Mouse (Mus musculus) hindbrain, postnatal 0 days (tissue): ENCODE measurements around the gene Psmd9. TPM values are rescaled to one million over a fixed set of nuclear protein-coding genes. Genes with fewer than 3 reads are reported as not detected.
A peak's percentile ranks its signal among the peaks of the same experiment; 100 is the strongest.

Source experiments
- ATAC-seq: fragments of 200-750 bp; cut with Nextera tagmentation; 2 replicates; pipeline ENCODE4 v1.8.0; 2017; ENCODE audit warnings: mild to moderate bottlenecking, moderate TSS enrichment, moderate library complexity
- DNase-seq: peaks from one replicate; pipeline ENCODE4 v3.0.0-alpha.2; 2015; ENCODE audit warnings: low spot score
- H3K27ac ChIP-seq: fragments of 300-500 bp; sonication (generic); 2 replicates; pipeline ENCODE4 v1.5.1; 2014; ENCODE audit warnings: mild to moderate bottlenecking
- H3K27me3 ChIP-seq: fragments of 300-500 bp; sonication (generic); 2 replicates; pipeline ENCODE4 v1.6.1; 2014; ENCODE audit warnings: low read length, mixed read lengths; ENCODE audit not compliant: insufficient read depth
- H3K36me3 ChIP-seq: fragments of 300-500 bp; sonication (generic); 2 replicates; pipeline ENCODE4 v1.6.1; 2014; ENCODE audit warnings: low read length, mixed read lengths; ENCODE audit not compliant: insufficient read depth
- H3K4me1 ChIP-seq: fragments of 300-500 bp; sonication (generic); 2 replicates; pipeline ENCODE4 v1.6.1; 2014; ENCODE audit warnings: antibody characterized with exemption, low read length, mixed read lengths; ENCODE audit not compliant: insufficient read depth
- H3K4me2 ChIP-seq: fragments of 300-500 bp; sonication (generic); 2 replicates; pipeline ENCODE4 v1.6.1; 2014; ENCODE audit warnings: low read depth, mild to moderate bottlenecking, low read length, moderate library complexity, mixed read lengths
- H3K4me3 ChIP-seq: fragments of 300-500 bp; sonication (generic); 2 replicates; pipeline ENCODE4 v1.5.1; 2014; ENCODE audit warnings: low read length
- H3K9ac ChIP-seq: fragments of 300-500 bp; sonication (generic); replicated peaks from 2 replicates; pipeline ENCODE4 v1.6.1; 2014; ENCODE audit warnings: mild to moderate bottlenecking, low read length, moderate library complexity, mixed read lengths
- H3K9me3 ChIP-seq: fragments of 300-500 bp; sonication (generic); 2 replicates; pipeline ENCODE4 v1.6.1; 2016; ENCODE audit warnings: low read length, mixed read lengths
- CTCF ChIP-seq: IDR thresholded peaks from 2 replicates; pipeline ENCODE4 v1.5.1; 2016; ENCODE audit warnings: antibody characterized with exemption, control low read depth, low read depth
- WGBS: fragments of 180-500 bp; shearing (Covaris S2); extraction: QIAGEN DNeasy Blood & Tissue Kit; methylation state at CpG from one replicate; pipeline ENCODE4 v1.1.7; 2014; 5-methylcytosine and 5-hydroxymethylcytosine counted together
- polyA plus RNA-seq: library from polyadenylated mRNA; unstranded; fragments of >200 nt; fragmentation: Nextera tagmentation; extraction: Ambion mirVana; gene quantifications from 2 replicates; pipeline ENCODE4 v1.2.1, GENCODE M21; 2015
- total RNA-seq: library from RNA; depleted of rRNA; stranded (reverse); fragments of >200 nt; gene quantifications from 2 replicates; pipeline ENCODE4 v1.2.3, GENCODE M21; 2014

Gene Psmd9
- total and polyA plus RNA-seq, 2 experiments from 2014 or later, result 30.8 to 86.1 TPM

DNA sequence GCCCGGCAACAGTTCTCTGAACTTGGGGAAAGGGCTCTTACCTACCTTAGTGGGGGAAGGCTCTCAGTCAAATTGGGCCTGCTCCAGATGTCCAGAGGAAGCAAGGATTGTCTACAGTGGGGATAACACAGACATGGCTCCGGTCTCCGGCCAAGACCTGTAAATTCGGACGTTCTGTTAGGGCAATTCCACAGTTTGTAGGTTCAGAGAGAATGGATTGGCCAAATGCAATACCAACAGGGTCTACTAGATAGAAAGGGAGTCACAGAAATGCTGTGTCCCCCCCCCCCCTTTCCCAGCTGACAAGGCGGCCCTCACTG, 31.3 kb upstream of the Psmd9 start:
- H3K4me1 ChIP-seq, result peaks cover 52% of the 10 kb centered on the region
- WGBS, result under 1% methylated on average over 6 of the region's 6 CpGs

DNA sequence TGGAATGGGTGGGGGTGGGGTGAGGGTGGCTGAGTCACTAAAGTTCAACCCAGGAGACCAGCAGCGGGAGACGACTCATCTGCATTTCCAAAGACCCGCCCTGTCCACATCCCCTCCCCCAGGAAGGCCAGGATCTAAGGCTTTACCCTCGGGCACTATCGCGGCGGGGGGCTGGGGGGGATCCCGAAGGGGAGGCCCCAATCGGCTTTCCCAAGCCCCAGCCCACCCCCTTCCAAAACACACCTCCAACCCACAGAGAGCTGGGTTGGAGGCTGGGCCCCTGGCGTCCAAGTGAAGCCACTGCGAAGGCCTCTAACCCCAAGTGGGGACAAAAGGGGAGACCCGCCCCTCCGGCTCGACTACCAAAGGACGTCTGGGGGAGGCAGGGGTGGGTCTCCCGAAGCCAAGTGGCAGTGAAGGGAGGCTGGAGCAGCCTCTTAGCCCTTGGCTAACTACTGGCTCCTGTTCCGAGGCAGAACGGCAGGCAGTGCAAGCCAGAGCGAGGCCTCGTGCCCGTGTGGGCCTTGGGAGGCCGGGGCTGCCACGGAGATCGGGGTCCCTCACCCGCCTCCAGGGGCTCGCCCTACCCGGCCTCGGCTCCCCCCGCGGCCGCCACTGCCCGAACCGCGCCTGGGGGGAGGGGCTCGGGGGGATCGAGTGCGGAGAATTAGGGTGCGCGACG, 30.8 kb upstream of the Psmd9 start:
- WGBS, result under 1% methylated on average over 37 of the region's 40 CpGs
- peak overlapping the region; percentile 100 for H3K27ac ChIP-seq
- H3K4me2 ChIP-seq, result peak overlapping the region; percentile 99
- peak overlapping the region; percentile 78 for H3K4me3 ChIP-seq
- H3K9me3 ChIP-seq, result no peaks in the 10 kb centered on the region
- DNase-seq (peak; percentile 77), ATAC-seq (peak; percentile 21)
- peaks cover 47% of the 10 kb centered on the region for H3K4me1 ChIP-seq
- peak; percentile 41 for TF ChIP-seq CTCF
- H3K9ac ChIP-seq, result peak overlapping the region; percentile 96
- no peaks in the 10 kb centered on the region for H3K36me3 ChIP-seq
- H3K27me3 ChIP-seq, result no peaks in the 10 kb centered on the region

More for the DNA sequence above, 31.3 kb upstream of the Psmd9 start:
- peak overlapping the region; percentile 99 for H3K4me2 ChIP-seq
- peak overlapping the region; percentile 78 for H3K4me3 ChIP-seq
- H3K27ac ChIP-seq, result peak overlapping the region; percentile 100
- ATAC-seq (no peak), DNase-seq (no peak)
- H3K9ac ChIP-seq, result peak overlapping the region; percentile 96
- no peaks in the 10 kb centered on the region for H3K36me3 ChIP-seq
- H3K27me3 ChIP-seq, result no peaks in the 10 kb centered on the region
- no peak for TF ChIP-seq CTCF
- H3K9me3 ChIP-seq, result no peaks in the 10 kb centered on the region

DNA sequence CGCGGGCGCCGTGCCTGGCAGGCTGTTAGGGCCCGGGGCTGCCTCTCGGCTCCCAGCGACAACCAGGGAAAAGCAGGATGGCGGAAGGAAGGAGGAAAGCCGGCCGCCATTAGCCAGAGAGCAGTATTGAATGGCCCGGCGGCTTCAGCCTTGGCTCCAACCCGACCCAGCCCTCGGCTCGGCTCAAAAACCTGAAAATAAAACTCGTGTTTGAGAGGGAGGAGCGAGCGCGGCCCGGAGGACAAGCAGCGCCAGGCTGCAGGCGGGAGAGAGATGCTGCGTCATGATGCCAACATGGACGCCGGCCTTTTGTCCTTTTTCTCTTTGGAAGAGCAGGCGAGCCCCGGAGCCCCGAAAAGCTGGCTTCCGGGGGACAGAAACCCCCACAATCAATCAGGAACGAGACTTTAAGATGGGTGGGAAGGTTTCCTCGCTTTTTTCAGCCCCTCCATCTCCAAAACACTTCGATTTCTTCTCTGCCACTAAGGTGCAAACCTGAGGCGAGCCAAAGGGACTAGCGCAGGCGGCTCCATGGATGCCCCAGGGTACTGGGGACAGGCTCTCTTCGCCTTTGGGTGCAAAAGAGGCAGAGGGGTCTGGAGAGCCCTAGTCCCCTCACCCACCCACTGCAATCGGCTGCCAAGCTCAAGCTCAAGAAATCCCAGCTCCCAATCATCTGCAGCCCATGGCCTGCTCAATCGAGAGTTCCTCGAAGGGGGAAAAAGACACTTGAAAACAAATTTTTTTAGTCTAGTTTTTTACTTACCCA, 30.1 kb upstream of the Psmd9 start:
- Histone ChIP-seq H3K27me3 (no peaks in the 10 kb centered on the region), H3K4me3 (peak overlapping the region; percentile 78), H3K4me2 (peak overlapping the region; percentile 99), H3K4me1 (peaks cover 45% of the 10 kb centered on the region), H3K36me3 (no peaks in the 10 kb centered on the region), H3K9me3 (no peaks in the 10 kb centered on the region), H3K27ac (peak overlapping the region; percentile 100), H3K9ac (peak overlapping the region; percentile 96)
- peak; percentile 91 for DNase-seq
- peak; percentile 15 for ATAC-seq
- WGBS, result under 1% methylated on average over 39 of the region's 39 CpGs
- no peak for TF ChIP-seq CTCF

DNA sequence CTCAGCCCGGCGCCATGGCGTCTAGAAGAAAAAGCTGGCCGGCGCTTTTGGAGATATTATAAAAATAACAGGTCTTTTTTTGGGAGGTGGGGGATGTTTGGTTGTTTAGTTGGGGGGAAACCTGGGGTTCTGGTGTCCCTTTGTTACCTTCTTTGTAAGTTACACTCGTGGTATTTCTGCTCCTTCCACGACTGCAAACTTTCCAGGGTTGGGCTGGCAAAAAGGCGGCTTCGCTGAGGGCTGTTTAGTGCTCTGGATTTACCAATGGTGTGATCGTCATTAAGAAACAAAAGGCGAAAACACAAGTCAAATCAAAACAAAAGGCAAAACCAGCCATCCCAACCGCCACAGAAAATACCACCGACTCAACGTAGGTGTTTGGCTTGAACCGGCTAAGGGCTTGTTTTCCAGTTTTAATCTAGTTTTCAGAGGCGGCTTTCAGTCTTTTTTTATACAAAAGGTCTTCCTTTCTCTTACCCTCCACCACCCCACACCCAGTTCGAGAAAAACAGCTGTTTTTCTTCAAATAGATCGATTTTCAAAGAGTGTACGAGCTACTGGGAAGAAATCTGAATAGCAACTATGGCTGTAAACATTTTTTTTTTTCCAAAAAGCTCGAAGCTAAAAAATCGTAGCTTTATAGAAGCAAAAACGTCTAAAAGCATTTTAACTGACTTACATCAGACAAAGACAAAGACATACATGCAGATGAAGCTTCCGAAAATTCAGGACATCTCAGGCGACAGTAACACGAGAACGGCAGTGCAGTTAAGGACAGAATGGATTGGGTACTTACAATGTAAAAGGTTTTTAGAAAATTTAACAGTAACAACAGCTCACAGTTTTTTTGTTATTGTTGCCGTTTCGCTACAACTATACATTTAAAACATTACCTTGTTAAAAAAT, 29.2 kb upstream of the Psmd9 start:
- H3K27ac ChIP-seq, result peak overlapping the region; percentile 100
- H3K4me3 ChIP-seq, result peak overlapping the region; percentile 78
- TF ChIP-seq CTCF, result no peak
- peaks cover 37% of the 10 kb centered on the region for H3K4me1 ChIP-seq
- no peaks in the 10 kb centered on the region for H3K36me3 ChIP-seq
- ATAC-seq (no peak), DNase-seq (peak; percentile 45)
- peak overlapping the region; percentile 99 for H3K4me2 ChIP-seq
- H3K27me3 ChIP-seq, result no peaks in the 10 kb centered on the region
- 1% methylated on average over 28 of the region's 28 CpGs for WGBS
- peak overlapping the region; percentile 96 for H3K9ac ChIP-seq
- no peaks in the 10 kb centered on the region for H3K9me3 ChIP-seq

DNA sequence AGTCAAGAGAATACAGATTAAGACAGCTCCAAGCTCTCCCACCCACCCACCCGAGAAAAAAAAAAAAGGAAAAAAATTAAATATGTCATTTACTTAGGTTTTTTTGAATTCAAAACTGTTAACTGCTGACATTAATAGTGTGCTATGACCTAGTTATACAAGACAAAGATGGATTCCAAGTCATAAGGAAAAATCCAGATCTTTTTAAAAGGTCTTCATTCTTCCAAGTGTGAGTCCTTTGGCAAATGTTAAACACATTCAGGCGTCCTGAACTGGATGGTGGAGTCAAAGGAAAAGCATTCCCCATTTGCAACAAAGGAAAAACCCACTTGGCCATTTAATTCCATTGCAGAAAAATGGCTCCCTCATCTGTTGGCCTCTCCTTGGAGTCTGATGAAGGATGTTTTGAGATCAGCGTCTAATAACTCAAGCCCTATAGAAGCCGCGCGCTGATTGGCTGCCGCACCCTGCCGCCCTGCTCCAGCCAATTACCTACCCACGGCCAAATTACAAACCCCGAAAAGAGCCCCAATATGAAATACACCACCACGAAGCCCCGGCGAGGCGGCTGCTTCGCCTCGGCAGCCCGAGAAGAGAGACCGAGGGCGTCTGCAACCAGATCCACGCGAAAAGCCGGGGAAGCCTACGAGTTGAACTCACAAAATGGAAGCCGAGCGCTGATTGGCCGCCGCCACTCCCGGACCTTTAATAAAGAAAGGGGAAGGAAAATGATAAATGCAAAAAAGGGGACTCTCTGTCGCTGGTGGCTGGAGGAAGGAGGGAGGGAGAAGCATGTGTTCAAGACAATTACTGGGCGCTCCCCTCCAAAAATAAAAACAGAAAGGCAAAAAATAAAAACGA, 28.3 kb upstream of the Psmd9 start:
- H3K4me1 ChIP-seq, result peaks cover 36% of the 10 kb centered on the region
- peak overlapping the region; percentile 96 for H3K9ac ChIP-seq
- no peak for TF ChIP-seq CTCF
- H3K4me2 ChIP-seq, result peak overlapping the region; percentile 99
- H3K27ac ChIP-seq, result peak overlapping the region; percentile 100
- H3K9me3 ChIP-seq, result no peaks in the 10 kb centered on the region
- peak overlapping the region; percentile 78 for H3K4me3 ChIP-seq
- under 1% methylated on average over 31 of the region's 31 CpGs for WGBS
- H3K36me3 ChIP-seq, result no peaks in the 10 kb centered on the region
- DNase-seq (peak; percentile 96), ATAC-seq (peak; percentile 77)
- no peaks in the 10 kb centered on the region for H3K27me3 ChIP-seq
